Mouse (Mus musculus) myocyte (in vitro differentiated cells): ENCODE results near the gene Als2.

Experiments
- MAX ChIP-seq: IDR thresholded peaks from one replicate; pipeline ENCODE4 v1.6.1; 2011; ENCODE audit warnings: low read depth, mild to moderate bottlenecking, control low read depth
- MYOG ChIP-seq, 3 experiments: IDR thresholded peaks; one replicate each; pipeline ENCODE4 v1.6.1; 2011; ENCODE audit warnings: control low read depth in 2 of 3, low read depth in 2 of 3, mild to moderate bottlenecking in 2 of 3; ENCODE audit not compliant: insufficient read length in 2 of 3, control insufficient read depth in 1 of 3, insufficient read depth in 1 of 3
- POLR2A ChIP-seq: IDR thresholded peaks from one replicate; pipeline ENCODE4 v1.6.1; 2011; ENCODE audit warnings: low read depth, mild to moderate bottlenecking, control low read depth, moderate library complexity; ENCODE audit not compliant: insufficient read length
- TCF12 ChIP-seq: IDR thresholded peaks from one replicate; pipeline ENCODE4 v1.6.1; 2011; ENCODE audit warnings: mild to moderate bottlenecking, control low read depth; ENCODE audit not compliant: poor library complexity, insufficient read depth, severe bottlenecking
- TCF3 ChIP-seq: IDR thresholded peaks from one replicate; pipeline ENCODE4 v1.6.1; 2011; ENCODE audit warnings: low read depth, control low read depth; ENCODE audit not compliant: insufficient read length

DNA sequence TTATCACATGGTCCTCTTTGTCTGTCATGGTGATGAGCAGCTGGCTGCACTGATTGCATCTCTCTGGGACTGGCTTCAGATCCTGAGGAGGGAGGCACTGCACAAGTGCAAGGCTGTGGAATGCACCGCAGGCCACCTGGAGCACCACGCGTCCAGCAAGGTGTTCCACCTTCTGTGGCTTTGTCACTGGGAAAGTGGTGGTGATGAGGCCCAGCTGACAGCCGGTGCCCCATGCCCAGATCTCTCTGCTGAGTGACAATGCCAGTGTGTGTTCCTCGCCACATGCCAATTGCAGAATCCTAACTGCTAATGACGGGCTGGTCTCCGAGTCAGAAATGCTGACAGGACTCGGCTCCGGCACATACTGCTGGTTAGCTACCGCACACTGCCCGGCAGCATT lies 21.6 kb downstream of the Als2 start:
- no peak for TF ChIP-seq POLR2A
- no peak for TF ChIP-seq TCF12
- no peak for TF ChIP-seq TCF3
- TF ChIP-seq MAX: no peak
- TF ChIP-seq MYOG (IDR thresholded peaks at IDR 0.05; ENCODE audit: control insufficient read depth in 1 of 3, insufficient read depth in 1 of 3, insufficient read length in 2 of 3, low read depth in 2 of 3): no peak
